Mouse (Mus musculus): ENCODE measurements around the gene Bola2. TPM values are rescaled to one million over a fixed set of nuclear protein-coding genes. Genes with fewer than 3 reads are reported as not detected.

Bola2 gene
- polyA plus RNA-seq, 1 experiment from 2014 or later: 208 TPM

Other genes with a start within 250 kb of the Bola2 start
- 1.1 and 3.0 TPM in 2 replicates for gene Atp2a1, start 232.3 kb upstream of the Bola2 start, polyA plus RNA-seq (2016; fragmentation: Nextera tagmentation; extraction: Ambion mirVana)
- 54.4 and 61.0 TPM in 2 replicates for gene Sh2b1, start 220.0 kb upstream of the Bola2 start, polyA plus RNA-seq (2016; fragmentation: Nextera tagmentation; extraction: Ambion mirVana)
- gene Tufm, start 208.0 kb upstream of the Bola2 start, polyA plus RNA-seq (2016; fragmentation: Nextera tagmentation; extraction: Ambion mirVana): 156 and 169 TPM in 2 replicates
- 53.4 and 66.8 TPM in 2 replicates for gene Atxn2l, start 192.0 kb upstream of the Bola2 start, polyA plus RNA-seq (2016; fragmentation: Nextera tagmentation; extraction: Ambion mirVana)
- gene Eif3c, start 129.0 kb upstream of the Bola2 start, polyA plus RNA-seq (2016; fragmentation: Nextera tagmentation; extraction: Ambion mirVana): 185 and 213 TPM in 2 replicates
- 0.47 TPM in 2 replicates for gene Apobr, start 110.5 kb upstream of the Bola2 start, polyA plus RNA-seq (2016; fragmentation: Nextera tagmentation; extraction: Ambion mirVana)
- gene Cln3, start 109.6 kb upstream of the Bola2 start, polyA plus RNA-seq (2016; fragmentation: Nextera tagmentation; extraction: Ambion mirVana): 27.3 and 29.9 TPM in 2 replicates
- not detected in 2 replicates for gene Il27, start 100.5 kb upstream of the Bola2 start, polyA plus RNA-seq (2016; fragmentation: Nextera tagmentation; extraction: Ambion mirVana)
- gene Nupr1, start 64.5 kb upstream of the Bola2 start, polyA plus RNA-seq (2016; fragmentation: Nextera tagmentation; extraction: Ambion mirVana): 1.4 and 2.7 TPM in 2 replicates
- gene Sgf29, start 46.1 kb upstream of the Bola2 start, polyA plus RNA-seq (2016; fragmentation: Nextera tagmentation; extraction: Ambion mirVana): 57.6 and 62.7 TPM in 2 replicates
- 0.19 and 0.30 TPM in 2 replicates for gene Sult1a1, start 19.0 kb upstream of the Bola2 start, polyA plus RNA-seq (2016; fragmentation: Nextera tagmentation; extraction: Ambion mirVana)
- gene Slx1b, start 383 bp downstream of the Bola2 start, polyA plus RNA-seq (2016; fragmentation: Nextera tagmentation; extraction: Ambion mirVana): 15.3 and 16.6 TPM in 2 replicates
- 49.2 and 59.5 TPM in 2 replicates for gene Coro1a, start 12.4 kb downstream of the Bola2 start, polyA plus RNA-seq (2016; fragmentation: Nextera tagmentation; extraction: Ambion mirVana)
- 62.5 and 63.8 TPM in 2 replicates for gene Mapk3, start 64.2 kb downstream of the Bola2 start, polyA plus RNA-seq (2016; fragmentation: Nextera tagmentation; extraction: Ambion mirVana)
- 0.55 and 1.3 TPM in 2 replicates for gene Gdpd3, start 70.9 kb downstream of the Bola2 start, polyA plus RNA-seq (2016; fragmentation: Nextera tagmentation; extraction: Ambion mirVana)
- 51.3 and 89.7 TPM in 2 replicates for gene Ypel3, start 81.6 kb downstream of the Bola2 start, polyA plus RNA-seq (2016; fragmentation: Nextera tagmentation; extraction: Ambion mirVana)
- 0.22 and 0.47 TPM in 2 replicates for gene Tbx6, start 86.1 kb downstream of the Bola2 start, polyA plus RNA-seq (2016; fragmentation: Nextera tagmentation; extraction: Ambion mirVana)
- gene Ppp4c, start 97.1 kb downstream of the Bola2 start, polyA plus RNA-seq (2016; fragmentation: Nextera tagmentation; extraction: Ambion mirVana): 391 and 411 TPM in 2 replicates
- gene Fam57b, start 102.3 kb downstream of the Bola2 start, polyA plus RNA-seq (2016; fragmentation: Nextera tagmentation; extraction: Ambion mirVana): 4.7 and 12.7 TPM in 2 replicates
- not detected in 2 replicates for gene 4930451I11Rik, start 136.2 kb downstream of the Bola2 start, polyA plus RNA-seq (2016; fragmentation: Nextera tagmentation; extraction: Ambion mirVana)
- gene Doc2a, start 152.0 kb downstream of the Bola2 start, polyA plus RNA-seq (2016; fragmentation: Nextera tagmentation; extraction: Ambion mirVana): 4.9 and 5.5 TPM in 2 replicates
- gene Hirip3, start 166.6 kb downstream of the Bola2 start, polyA plus RNA-seq (2016; fragmentation: Nextera tagmentation; extraction: Ambion mirVana): 38.7 and 48.1 TPM in 2 replicates
- 102 and 105 TPM in 2 replicates for gene Ino80e, start 167.0 kb downstream of the Bola2 start, polyA plus RNA-seq (2016; fragmentation: Nextera tagmentation; extraction: Ambion mirVana)
- gene Taok2, start 189.3 kb downstream of the Bola2 start, polyA plus RNA-seq (2016; fragmentation: Nextera tagmentation; extraction: Ambion mirVana): 56.2 and 56.4 TPM in 2 replicates
- gene Tmem219, start 227.5 kb downstream of the Bola2 start, polyA plus RNA-seq (2016; fragmentation: Nextera tagmentation; extraction: Ambion mirVana): 31.6 and 37.9 TPM in 2 replicates
- 23.9 and 35.5 TPM in 2 replicates for gene Kctd13, start 233.5 kb downstream of the Bola2 start, polyA plus RNA-seq (2016; fragmentation: Nextera tagmentation; extraction: Ambion mirVana)

Measured in hindbrain, embryonic 10.5 days (tissue).